Mouse (Mus musculus) lung, postnatal 0 days (tissue): ENCODE data around the gene Lrrc56.
A peak's percentile ranks its signal among the peaks of the same experiment; 100 is the strongest.

Source experiments
- CTCF ChIP-seq: IDR thresholded peaks from 2 replicates; pipeline ENCODE4 v1.5.1; 2016; ENCODE audit warnings: antibody characterized with exemption, mild to moderate bottlenecking
- EP300 ChIP-seq: IDR thresholded peaks from 2 replicates; pipeline ENCODE4 v1.6.1; 2016; ENCODE audit warnings: antibody characterized with exemption, mild to moderate bottlenecking, control low read depth

GRCm38 (mm10) chr7:141226535-141226934 lies 32.6 kb downstream of the Lrrc56 start:
- TF ChIP-seq EP300: no peak
- 0 out of 2 replicates have a peak, but pooled peaks have one; percentile 6 for TF ChIP-seq CTCF
